Mouse (Mus musculus) lung, embryonic 16.5 days (tissue): ENCODE results near the gene Asb14. TPM values are rescaled to one million over a fixed set of nuclear protein-coding genes. Genes with fewer than 3 reads are reported as not detected.
A peak's percentile ranks its signal among the peaks of the same experiment; 100 is the strongest.

Experiments used
- ATAC-seq: fragments of 200-750 bp; cut with Nextera tagmentation; 2 replicates; pipeline ENCODE4 v1.8.0; 2017; ENCODE audit warnings: low read depth, mild to moderate bottlenecking, moderate library complexity
- H3K27ac ChIP-seq: fragments of 300-500 bp; sonication (generic); 2 replicates; pipeline ENCODE4 v1.5.1; 2014; ENCODE audit warnings: mild to moderate bottlenecking, control low read depth, low read length
- H3K27me3 ChIP-seq: fragments of 300-500 bp; sonication (generic); 2 replicates; pipeline ENCODE4 v1.6.1; 2014; ENCODE audit warnings: low read depth, low read length, mixed read lengths; ENCODE audit not compliant: control insufficient read depth, insufficient read depth
- H3K36me3 ChIP-seq: fragments of 300-500 bp; sonication (generic); 2 replicates; pipeline ENCODE4 v1.6.1; 2014; ENCODE audit warnings: low read length; ENCODE audit not compliant: control insufficient read depth, insufficient read depth
- H3K4me1 ChIP-seq: fragments of 300-500 bp; sonication (generic); replicated peaks from 2 replicates; pipeline ENCODE4 v1.6.1; 2014; ENCODE audit warnings: low read length, mixed read lengths; ENCODE audit not compliant: control insufficient read depth, insufficient read depth
- H3K4me2 ChIP-seq: fragments of 300-500 bp; sonication (generic); 2 replicates; pipeline ENCODE4 v1.6.1; 2014; ENCODE audit warnings: low read depth, low read length, control low read depth
- H3K4me3 ChIP-seq: fragments of 300-500 bp; sonication (generic); 2 replicates; pipeline ENCODE4 v1.5.1; 2014; ENCODE audit warnings: mild to moderate bottlenecking, low read length, control low read depth
- H3K9ac ChIP-seq: fragments of 300-500 bp; sonication (generic); 2 replicates; pipeline ENCODE4 v1.6.1; 2014; ENCODE audit warnings: low read length, control low read depth
- H3K9me3 ChIP-seq: fragments of 300-500 bp; sonication (generic); 2 replicates; pipeline ENCODE4 v1.6.1; 2016; ENCODE audit warnings: low read length; ENCODE audit not compliant: control insufficient read depth
- WGBS: fragments of 180-500 bp; shearing (Covaris S2); extraction: QIAGEN DNeasy Blood & Tissue Kit; methylation state at CpG from one replicate; pipeline ENCODE4 v1.1.7; 2014; 5-methylcytosine and 5-hydroxymethylcytosine counted together
- polyA plus RNA-seq: library from polyadenylated mRNA; unstranded; fragments of >200 nt; fragmentation: Nextera tagmentation; extraction: Ambion mirVana; gene quantifications from 2 replicates; pipeline ENCODE4 v1.2.1, GENCODE M21; 2015

The Asb14 gene
- 0.29 and 0.36 TPM in 2 replicates for polyA plus RNA-seq

DNA sequence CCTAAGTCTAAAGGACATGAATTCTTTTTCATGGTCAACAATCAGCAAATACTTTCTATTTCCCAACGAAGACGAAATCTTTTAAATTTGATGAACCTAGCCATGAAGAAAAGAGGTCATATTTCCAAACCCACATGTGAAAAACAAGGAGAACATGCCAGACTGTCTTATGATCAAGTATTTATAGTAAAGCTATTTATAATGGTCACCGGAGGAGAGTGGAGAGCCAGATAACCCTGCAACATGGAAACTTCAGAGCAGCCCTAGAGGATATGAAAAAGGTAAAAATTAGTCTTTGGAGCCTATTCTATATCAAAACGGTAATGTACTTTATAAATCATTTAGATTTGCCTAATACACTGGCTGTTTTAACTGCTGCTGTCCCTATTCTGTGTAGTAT is at the start of gene Asb14:
Gene Asb14 (plus strand): TSS at position 166 of the 400 bp plus-strand sequence.
- no peak within 1 kb of the TSS for H3K4me2 ChIP-seq
- H3K27me3 ChIP-seq: no peaks in the 10 kb centered on the region
- 80% methylated on average over 4 of the region's 4 CpGs for WGBS
- ATAC-seq: no peak
- no peak within 1 kb of the TSS for H3K9ac ChIP-seq
- H3K36me3 ChIP-seq: no peaks in the 10 kb centered on the region
- no peak within 1 kb of the TSS for H3K27ac ChIP-seq
- H3K4me1 ChIP-seq: no peaks in the 10 kb centered on the region
- H3K9me3 ChIP-seq: no peaks in the 10 kb centered on the region
- H3K4me3 ChIP-seq: no peak within 1 kb of the TSS

DNA sequence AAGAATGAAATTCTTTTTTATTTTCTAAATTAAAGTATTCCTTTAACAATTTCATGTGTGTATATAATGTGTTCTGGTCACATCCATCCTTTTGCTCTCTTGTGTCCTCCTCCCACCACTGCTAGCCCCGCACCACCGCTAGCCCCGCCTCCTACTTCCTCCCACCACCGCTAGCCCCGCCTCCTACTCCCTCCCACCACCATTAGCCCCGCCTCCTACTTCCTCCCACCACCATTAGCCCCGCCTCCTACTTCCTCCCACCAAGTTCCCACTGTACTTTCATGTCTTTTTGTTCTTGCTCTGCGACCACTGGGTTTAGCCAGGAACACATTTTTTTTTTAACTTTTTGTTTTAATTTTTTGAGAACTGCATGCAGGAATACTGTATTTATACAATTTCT is 41.3 kb upstream of the Asb14 start:
- no peak for ATAC-seq
- no peak overlapping the region for H3K27ac ChIP-seq
- H3K4me2 ChIP-seq: no peak overlapping the region
- H3K9me3 ChIP-seq: no peaks in the 10 kb centered on the region
- peaks cover 2% of the 10 kb centered on the region; the same call in 1 of the 2 replicates for H3K4me1 ChIP-seq
- H3K9ac ChIP-seq: no peak overlapping the region
- no peaks in the 10 kb centered on the region for H3K36me3 ChIP-seq
- no peaks in the 10 kb centered on the region for H3K27me3 ChIP-seq
- H3K4me3 ChIP-seq: no peak overlapping the region
- 71% methylated on average over 8 of the region's 8 CpGs for WGBS

DNA sequence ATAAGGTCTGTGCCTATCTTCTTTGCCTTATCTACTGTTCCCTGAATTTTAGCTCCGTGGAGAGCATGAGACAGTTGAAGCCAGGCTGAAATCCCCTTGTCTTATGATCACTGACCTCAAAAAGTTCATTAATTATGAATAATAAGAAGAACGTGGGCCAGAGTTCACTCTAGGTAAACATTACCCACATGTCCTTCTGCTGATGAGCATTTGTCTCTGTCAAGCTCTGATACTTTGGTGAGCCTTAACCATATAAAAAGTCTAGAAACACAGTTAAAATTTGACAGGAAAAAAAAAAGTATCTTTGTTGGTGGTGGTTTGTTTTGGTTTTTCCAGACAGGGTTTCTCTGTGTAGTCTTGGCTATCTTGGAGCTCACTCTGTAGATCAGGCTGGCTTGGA is 40.3 kb upstream of the Asb14 start:
- Histone ChIP-seq H3K4me3 (no peak overlapping the region), H3K4me2 (no peak overlapping the region), H3K9ac (no peak overlapping the region), H3K9me3 (no peaks in the 10 kb centered on the region), H3K27ac (no peak overlapping the region), H3K4me1 (peaks cover 2% of the 10 kb centered on the region; the same call in 1 of the 2 replicates), H3K27me3 (no peaks in the 10 kb centered on the region), H3K36me3 (no peaks in the 10 kb centered on the region)
- no peak for ATAC-seq
- WGBS: 43% methylated on average over 2 of the region's 2 CpGs

DNA sequence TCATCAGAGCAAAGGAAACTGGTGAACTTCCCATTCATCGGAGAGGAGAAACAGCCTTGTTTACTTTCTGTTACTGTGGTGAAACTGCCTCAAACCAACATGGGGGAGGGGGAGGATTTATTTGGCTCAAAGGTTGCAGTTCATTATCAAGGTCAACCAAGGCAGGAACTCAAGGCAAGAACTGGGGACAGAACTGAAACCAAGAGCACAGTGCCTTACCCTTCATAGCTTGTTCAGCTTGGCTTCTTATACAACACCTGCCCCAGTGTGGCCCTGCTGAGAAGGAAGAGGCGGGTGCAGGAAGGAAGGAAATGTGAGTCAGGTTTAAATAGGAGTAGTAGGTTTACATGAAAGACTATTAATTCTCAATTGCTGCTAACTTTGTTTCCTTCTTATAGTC is 36.0 kb upstream of the Asb14 start:
- Histone ChIP-seq H3K27me3 (no peaks in the 10 kb centered on the region), H3K9me3 (no peaks in the 10 kb centered on the region), H3K4me2 (no peak overlapping the region), H3K36me3 (no peaks in the 10 kb centered on the region), H3K4me3 (no peak overlapping the region), H3K9ac (no peak overlapping the region), H3K27ac (peak overlapping the region; percentile 31; the same call in 1 of the 2 replicates), H3K4me1 (peaks cover 2% of the 10 kb centered on the region; the same call in 1 of the 2 replicates)
- whole genome bisulfite sequencing: 51% methylated on average over 2 of the region's 2 CpGs
- ATAC-seq: peak; percentile 64; the same call in 1 of the 2 replicates

DNA sequence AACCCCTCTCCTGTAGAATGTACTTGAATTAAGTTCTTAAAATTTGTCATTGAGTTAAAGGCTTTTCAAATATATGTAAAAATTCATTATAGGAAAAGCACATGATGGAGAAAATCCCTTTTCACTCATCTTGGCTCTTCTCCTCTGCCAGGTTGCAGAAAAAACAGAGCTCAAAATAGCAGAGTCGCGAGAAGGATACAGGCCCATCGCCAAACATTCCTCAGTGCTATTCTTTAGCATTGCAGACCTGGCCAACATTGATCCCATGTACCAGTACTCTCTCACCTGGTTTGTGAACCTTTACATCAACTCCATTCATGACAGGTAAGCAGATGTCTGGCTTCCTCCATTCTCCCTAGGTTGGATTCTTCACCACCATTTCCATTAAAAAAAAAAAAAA is 35.3 kb upstream of the Asb14 start:
- WGBS: 70% methylated on average over 3 of the region's 3 CpGs
- no peak for ATAC-seq
- H3K9ac ChIP-seq: no peak overlapping the region

DNA sequence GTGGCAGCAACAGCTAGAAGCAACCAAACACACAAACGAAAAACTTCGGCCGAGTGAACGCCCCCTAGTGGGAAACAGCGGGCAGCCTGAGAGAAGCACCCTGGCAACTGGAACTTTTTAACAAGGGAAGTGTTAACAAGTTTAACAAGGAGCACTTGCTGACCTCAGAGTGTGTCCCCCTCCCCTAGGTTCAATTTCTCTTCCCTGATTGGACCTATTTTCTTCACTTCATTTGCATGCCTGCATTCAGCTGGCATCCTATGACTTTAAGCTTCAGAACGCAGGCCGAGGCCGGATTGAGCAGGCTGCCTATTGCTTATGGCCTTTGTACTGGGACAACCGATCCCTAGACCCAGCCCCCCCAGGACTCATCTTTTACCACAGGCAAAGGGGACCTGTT is 27.0 kb upstream of the Asb14 start:
- Histone ChIP-seq H3K4me1 (no peaks in the 10 kb centered on the region), H3K27ac (no peak overlapping the region), H3K9ac (no peak overlapping the region), H3K9me3 (no peaks in the 10 kb centered on the region), H3K27me3 (no peaks in the 10 kb centered on the region), H3K4me2 (no peak overlapping the region), H3K4me3 (no peak overlapping the region), H3K36me3 (no peaks in the 10 kb centered on the region)
- no peak for ATAC-seq
- 65% methylated on average over 9 of the region's 9 CpGs for WGBS

More for the DNA sequence above, 35.3 kb upstream of the Asb14 start:
- H3K4me2 ChIP-seq: no peak overlapping the region
- H3K36me3 ChIP-seq: no peaks in the 10 kb centered on the region
- H3K27me3 ChIP-seq: no peaks in the 10 kb centered on the region
- H3K9me3 ChIP-seq: no peaks in the 10 kb centered on the region
- no peak overlapping the region for H3K4me3 ChIP-seq
- H3K27ac ChIP-seq: no peak overlapping the region
- H3K4me1 ChIP-seq: peaks cover 2% of the 10 kb centered on the region; the same call in 1 of the 2 replicates

DNA sequence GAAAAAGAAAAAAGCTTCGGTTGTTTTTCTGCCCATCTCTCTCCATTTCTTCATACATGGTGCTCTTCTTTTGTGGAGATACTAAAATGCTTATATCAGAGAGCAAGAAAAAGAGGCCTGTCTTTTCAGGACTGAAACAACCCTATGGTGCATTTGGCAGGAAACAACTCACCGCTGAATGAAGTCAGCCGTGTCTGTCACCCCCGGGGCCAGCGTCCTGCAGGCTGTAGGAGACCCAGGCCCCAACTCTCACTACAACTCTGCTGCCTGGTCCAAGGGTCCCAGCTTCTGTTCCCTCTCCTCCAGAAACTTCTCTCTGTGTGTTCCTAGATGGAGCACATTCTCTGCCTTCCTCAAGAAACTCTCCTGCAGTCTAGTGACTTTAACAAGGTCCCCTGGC is 26.1 kb upstream of the Asb14 start:
- H3K27ac ChIP-seq: no peak overlapping the region
- no peaks in the 10 kb centered on the region for H3K36me3 ChIP-seq
- no peaks in the 10 kb centered on the region for H3K4me1 ChIP-seq
- no peaks in the 10 kb centered on the region for H3K27me3 ChIP-seq
- H3K4me2 ChIP-seq: no peak overlapping the region
- ATAC-seq: no peak
- H3K4me3 ChIP-seq: no peak overlapping the region
- 79% methylated on average over 5 of the region's 5 CpGs for WGBS
- H3K9ac ChIP-seq: no peak overlapping the region
- H3K9me3 ChIP-seq: no peaks in the 10 kb centered on the region

DNA sequence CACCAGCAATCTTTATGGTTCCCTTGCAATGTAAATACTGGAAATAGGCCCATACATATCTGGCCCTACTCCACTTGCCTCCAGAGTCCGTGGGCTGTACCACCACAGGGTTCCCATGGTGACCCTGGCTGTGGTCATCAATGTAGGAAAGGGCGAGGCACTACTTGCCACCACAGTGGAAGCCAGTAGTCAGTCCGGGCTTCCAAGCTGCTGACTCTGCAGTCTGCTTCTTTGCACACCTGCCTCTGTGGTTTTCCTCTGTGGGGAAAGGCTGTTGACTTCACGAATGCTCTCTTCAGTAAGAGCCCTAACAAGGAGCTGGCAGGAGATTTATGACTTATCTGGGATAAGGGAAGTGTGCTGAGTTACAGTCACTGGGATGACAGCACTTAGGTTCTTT is 15.6 kb upstream of the Asb14 start:
- WGBS: 48% methylated on average over 4 of the region's 4 CpGs
- Histone ChIP-seq H3K27ac (no peak overlapping the region), H3K9me3 (no peaks in the 10 kb centered on the region), H3K4me2 (no peak overlapping the region), H3K4me3 (no peak overlapping the region), H3K4me1 (no peaks in the 10 kb centered on the region), H3K27me3 (no peaks in the 10 kb centered on the region), H3K9ac (no peak overlapping the region), H3K36me3 (no peaks in the 10 kb centered on the region)
- no peak for ATAC-seq

DNA sequence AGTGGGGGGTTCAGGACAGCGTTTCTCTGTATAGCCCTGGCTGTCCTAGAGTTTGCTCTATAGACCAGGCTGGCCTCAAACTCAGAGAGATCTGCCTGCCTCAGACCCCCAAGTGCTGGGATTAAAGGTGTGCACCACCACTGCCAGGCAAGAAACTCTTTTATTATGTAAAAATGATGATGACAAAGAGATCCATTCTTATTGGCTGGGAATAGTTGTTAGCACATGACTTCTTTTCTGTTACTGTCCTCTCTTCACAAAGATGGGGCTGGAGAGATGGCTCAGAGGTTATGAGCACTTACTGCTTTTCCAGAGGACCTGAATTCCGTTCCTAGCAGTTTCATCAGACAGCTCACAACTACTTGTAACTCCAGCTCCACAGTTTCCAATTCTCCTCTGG is 14.4 kb upstream of the Asb14 start:
- no peak for ATAC-seq
- H3K27ac ChIP-seq: no peak overlapping the region
- no peaks in the 10 kb centered on the region for H3K4me1 ChIP-seq
- WGBS: 70% methylated on average over 2 of the region's 2 CpGs
- H3K9me3 ChIP-seq: no peaks in the 10 kb centered on the region
- no peak overlapping the region for H3K4me2 ChIP-seq
- H3K27me3 ChIP-seq: no peaks in the 10 kb centered on the region
- H3K4me3 ChIP-seq: no peak overlapping the region
- H3K36me3 ChIP-seq: no peaks in the 10 kb centered on the region
- H3K9ac ChIP-seq: no peak overlapping the region

DNA sequence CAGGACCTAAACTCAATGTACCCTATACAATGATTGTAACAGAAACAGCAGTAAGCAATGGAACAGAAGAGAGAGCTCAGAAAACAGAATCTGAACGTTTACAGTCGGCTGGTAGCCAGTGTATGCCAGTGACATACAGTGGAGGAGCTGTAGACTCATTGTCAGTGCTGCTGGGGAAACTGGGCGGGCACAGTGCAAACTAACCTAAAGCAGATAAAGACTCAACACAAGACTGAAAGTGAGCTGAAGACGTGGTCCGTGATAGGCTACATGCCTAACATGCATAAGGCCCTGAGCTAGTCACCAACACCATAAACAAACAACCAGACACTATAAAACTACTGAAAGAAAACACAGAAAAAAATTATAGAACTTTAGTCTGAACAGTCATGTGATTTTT is 12.7 kb upstream of the Asb14 start:
- no peak for ATAC-seq
- H3K27me3 ChIP-seq: no peaks in the 10 kb centered on the region
- no peaks in the 10 kb centered on the region for H3K9me3 ChIP-seq
- H3K4me3 ChIP-seq: no peak overlapping the region
- no peak overlapping the region for H3K9ac ChIP-seq
- 82% methylated on average over 5 of the region's 5 CpGs for WGBS
- no peak overlapping the region for H3K27ac ChIP-seq
- H3K4me2 ChIP-seq: no peak overlapping the region
- no peaks in the 10 kb centered on the region for H3K36me3 ChIP-seq
- no peaks in the 10 kb centered on the region for H3K4me1 ChIP-seq
